Mouse (Mus musculus): Measurements from ENCODE around the gene Hcn2.

Hcn2 gene

GRCm38 (mm10) chr10:79716254-79716987, at the start of gene Hcn2:
TSS of gene Hcn2 (plus strand) at chr10:79716634.
- DNase-seq (ENCODE audit: low read depth) = no peak

- DNase-seq (ENCODE audit: low read depth) = no peak
Measured at GRCm38 (mm10) chr10:79668076-79668475, 48.4 kb upstream of the Hcn2 start.

GRCm38 (mm10) chr10:79668771-79669575, 47.5 kb upstream of the Hcn2 start, which contains the start of gene Tpgs1:
TSS of gene Tpgs1 (plus strand) at chr10:79669369.
- peak; percentile 97 for DNase-seq (ENCODE audit: low read depth)

GRCm38 (mm10) chr10:79669576-79670057, 46.8 kb upstream of the Hcn2 start:
- peak; percentile 85 for DNase-seq (ENCODE audit: low read depth)

GRCm38 (mm10) chr10:79670071-79670888, 46.2 kb upstream of the Hcn2 start:
- DNase-seq (ENCODE audit: low read depth) = no peak

GRCm38 (mm10) chr10:79671396-79672087, 44.9 kb upstream of the Hcn2 start:
- no peak for DNase-seq (ENCODE audit: low read depth)

GRCm38 (mm10) chr10:79672088-79672455, 44.4 kb upstream of the Hcn2 start:
- DNase-seq (ENCODE audit: low read depth) = peak; percentile 19

- DNase-seq (ENCODE audit: low read depth) = no peak
Measured at GRCm38 (mm10) chr10:79673054-79673453, 43.4 kb upstream of the Hcn2 start.

- DNase-seq (ENCODE audit: low read depth) = no peak
Measured at GRCm38 (mm10) chr10:79675346-79676035, 40.9 kb upstream of the Hcn2 start.

- DNase-seq (ENCODE audit: low read depth) = peak; percentile 33
Measured at GRCm38 (mm10) chr10:79680606-79681495, 35.6 kb upstream of the Hcn2 start.

- DNase-seq (ENCODE audit: low read depth) = peak; percentile 98
Measured at GRCm38 (mm10) chr10:79681591-79682245, 34.7 kb upstream of the Hcn2 start, which contains the start of gene Cdc34. TSS of gene Cdc34 (plus strand) at chr10:79682195.

- DNase-seq (ENCODE audit: low read depth) = peak; percentile 55
Measured at GRCm38 (mm10) chr10:79682551-79682915, 33.9 kb upstream of the Hcn2 start.

GRCm38 (mm10) chr10:79682916-79683582, 33.4 kb upstream of the Hcn2 start:
- DNase-seq (ENCODE audit: low read depth) = peak; percentile 74

GRCm38 (mm10) chr10:79683726-79684640, 32.5 kb upstream of the Hcn2 start:
- no peak for DNase-seq (ENCODE audit: low read depth)

GRCm38 (mm10) chr10:79684770-79685600, 31.4 kb upstream of the Hcn2 start:
- no peak for DNase-seq (ENCODE audit: low read depth)

- DNase-seq (ENCODE audit: low read depth) = no peak
Measured at GRCm38 (mm10) chr10:79686219-79686618, 30.2 kb upstream of the Hcn2 start.

- DNase-seq (ENCODE audit: low read depth) = no peak
Measured at GRCm38 (mm10) chr10:79686691-79687090, 29.7 kb upstream of the Hcn2 start.

Data from induced T-regulatory cell, adult 2 months (primary cell).